Mouse (Mus musculus) heart, postnatal 0 days (tissue): ENCODE measurements around the gene Sat2.

Experiments
- CTCF ChIP-seq: IDR thresholded peaks from 2 replicates; pipeline ENCODE4 v1.5.1; 2016; ENCODE audit warnings: antibody characterized with exemption, control low read depth, low read depth
- EP300 ChIP-seq: IDR thresholded peaks from 2 replicates; pipeline ENCODE4 v1.6.1; 2016; ENCODE audit warnings: antibody characterized with exemption, low read depth

GRCm38 (mm10) chr11:69632284-69633089 lies 10.7 kb downstream of the Sat2 start, which contains the start of gene Fxr2:
- no peak for TF ChIP-seq EP300
- TF ChIP-seq CTCF: peak; percentile 84
